Mouse (Mus musculus): ENCODE data around the gene S1pr4. TPM values are rescaled to one million over a fixed set of nuclear protein-coding genes. Genes with fewer than 3 reads are reported as not detected.
A peak's percentile ranks its signal among the peaks of the same experiment; 100 is the strongest.

The S1pr4 gene
- polyA plus RNA-seq, 1 experiment = not detected

GRCm38 (mm10) chr10:81450140-81450539 lies 49.8 kb downstream of the S1pr4 start:
- H3ac ChIP-seq (ENCODE audit: control insufficient read depth, insufficient read length) = no peak overlapping the region
- no peak overlapping the region for H3K4me2 ChIP-seq (ENCODE audit: low read depth)
- TF ChIP-seq USF1 (IDR thresholded peaks at IDR 0.05; ENCODE audit: low read depth) (no peak), TCF3 (IDR thresholded peaks at IDR 0.05; ENCODE audit: insufficient read length, low read depth) (no peak), CEBPB (IDR thresholded peaks at IDR 0.05; ENCODE audit: insufficient read depth, poor library complexity, severe bottlenecking) (no peak), POLR2AphosphoS2 (IDR thresholded peaks at IDR 0.05; ENCODE audit: insufficient read length, low read depth) (no peak), REST (IDR thresholded peaks at IDR 0.05; ENCODE audit: insufficient read depth, insufficient read length) (no peak), POLR2A (IDR thresholded peaks at IDR 0.05; ENCODE audit: insufficient read length, low read depth) (no peak), TCF12 (IDR thresholded peaks at IDR 0.05; ENCODE audit: insufficient read depth, poor library complexity, severe bottlenecking) (no peak), MAX (IDR thresholded peaks at IDR 0.05; ENCODE audit: low read depth) (no peak), MYOD1 (IDR thresholded peaks at IDR 0.05; ENCODE audit: control insufficient read depth in 1 of 3, insufficient read length in 2 of 3, low read depth in 2 of 3) (peak in 1 of 3 experiments; percentile 51), E2F4 (IDR thresholded peaks at IDR 0.05; ENCODE audit: insufficient read depth) (no peak), MYOG (IDR thresholded peaks at IDR 0.05; ENCODE audit: control insufficient read depth in 1 of 3, insufficient read depth in 1 of 3, insufficient read length in 2 of 3, low read depth in 2 of 3) (peak in 1 of 3 experiments; percentile 37), SRF (IDR thresholded peaks at IDR 0.05; ENCODE audit: control insufficient read depth, insufficient read length, low read depth) (no peak)
- H3K4me3 ChIP-seq = no peak overlapping the region
- H3K79me2 ChIP-seq (ENCODE audit: control insufficient read depth, insufficient read depth) = no peaks in the 10 kb centered on the region
- no peaks in the 10 kb centered on the region for H3K27me3 ChIP-seq (ENCODE audit: control insufficient read depth, insufficient read depth, insufficient read length)
- H3K36me3 ChIP-seq (ENCODE audit: control insufficient read depth, insufficient read depth) = no peaks in the 10 kb centered on the region

Other genes starting within 250 kb of the S1pr4 start
- gene Matk, start 247.2 kb downstream of the S1pr4 start, polyA plus RNA-seq (2012; fragmentation: generic; extraction: Trizol) = 0.67 TPM
- 167 TPM for gene Mrpl54, start 233.2 kb downstream of the S1pr4 start, polyA plus RNA-seq (2012; fragmentation: generic; extraction: Trizol)
- 166 TPM for gene Apba3, start 233.2 kb downstream of the S1pr4 start, polyA plus RNA-seq (2012; fragmentation: generic; extraction: Trizol)
- gene Tjp3, start 208.6 kb downstream of the S1pr4 start, polyA plus RNA-seq (2012; fragmentation: generic; extraction: Trizol) = 0.17 TPM
- gene Pip5k1c, start 207.2 kb downstream of the S1pr4 start, polyA plus RNA-seq (2012; fragmentation: generic; extraction: Trizol) = 23.3 TPM
- gene Cactin, start 179.0 kb downstream of the S1pr4 start, polyA plus RNA-seq (2012; fragmentation: generic; extraction: Trizol) = 31.3 TPM
- gene Tbxa2r, start 171.4 kb downstream of the S1pr4 start, polyA plus RNA-seq (2012; fragmentation: generic; extraction: Trizol) = 0.16 TPM
- 0.10 TPM for gene Gipc3, start 156.9 kb downstream of the S1pr4 start, polyA plus RNA-seq (2012; fragmentation: generic; extraction: Trizol)
- gene Hmg20b, start 149.7 kb downstream of the S1pr4 start, polyA plus RNA-seq (2012; fragmentation: generic; extraction: Trizol) = 80.2 TPM
- gene Mfsd12, start 142.6 kb downstream of the S1pr4 start, polyA plus RNA-seq (2012; fragmentation: generic; extraction: Trizol) = 21.7 TPM
- gene 4930404N11Rik, start 134.3 kb downstream of the S1pr4 start, polyA plus RNA-seq (2012; fragmentation: generic; extraction: Trizol) = 0.92 TPM
- 42.0 TPM for gene Fzr1, start 121.6 kb downstream of the S1pr4 start, polyA plus RNA-seq (2012; fragmentation: generic; extraction: Trizol)
- gene Dohh, start 115.7 kb downstream of the S1pr4 start, polyA plus RNA-seq (2012; fragmentation: generic; extraction: Trizol) = 103 TPM
- gene Gm48551, start 115.7 kb downstream of the S1pr4 start, polyA plus RNA-seq (2012; fragmentation: generic; extraction: Trizol) = 1.7 TPM
- gene Gm48552, start 111.1 kb downstream of the S1pr4 start, polyA plus RNA-seq (2012; fragmentation: generic; extraction: Trizol) = 0.73 TPM
- 0.30 TPM for gene Smim24, start 107.1 kb downstream of the S1pr4 start, polyA plus RNA-seq (2012; fragmentation: generic; extraction: Trizol)
- gene Nfic, start 44.5 kb downstream of the S1pr4 start, polyA plus RNA-seq (2012; fragmentation: generic; extraction: Trizol) = 115 TPM
- 0.37 TPM for gene Celf5, start 17.4 kb downstream of the S1pr4 start, polyA plus RNA-seq (2012; fragmentation: generic; extraction: Trizol)
- gene Ncln, start 3.7 kb downstream of the S1pr4 start, polyA plus RNA-seq (2012; fragmentation: generic; extraction: Trizol) = 153 TPM
- gene Gna15, start 24.1 kb upstream of the S1pr4 start, polyA plus RNA-seq (2012; fragmentation: generic; extraction: Trizol) = not detected
- 58.2 TPM for gene Gna11, start 45.1 kb upstream of the S1pr4 start, polyA plus RNA-seq (2012; fragmentation: generic; extraction: Trizol)
- 639 TPM for gene Aes, start 59.4 kb upstream of the S1pr4 start, polyA plus RNA-seq (2012; fragmentation: generic; extraction: Trizol)
- gene Tle2, start 74.4 kb upstream of the S1pr4 start, polyA plus RNA-seq (2012; fragmentation: generic; extraction: Trizol) = 11.3 TPM
- gene Tle6, start 100.9 kb upstream of the S1pr4 start, polyA plus RNA-seq (2012; fragmentation: generic; extraction: Trizol) = 15.3 TPM
- gene BC025920, start 106.1 kb upstream of the S1pr4 start, polyA plus RNA-seq (2012; fragmentation: generic; extraction: Trizol) = 0.78 TPM
- gene Sirt6, start 127.7 kb upstream of the S1pr4 start, polyA plus RNA-seq (2012; fragmentation: generic; extraction: Trizol) = 28.0 TPM
- 11.8 TPM for gene Ankrd24, start 128.4 kb upstream of the S1pr4 start, polyA plus RNA-seq (2012; fragmentation: generic; extraction: Trizol)
- gene Gm10778, start 148.9 kb upstream of the S1pr4 start, polyA plus RNA-seq (2012; fragmentation: generic; extraction: Trizol) = 0.59 TPM
- 1.1 TPM for gene Zfp433, start 204.7 kb upstream of the S1pr4 start, polyA plus RNA-seq (2012; fragmentation: generic; extraction: Trizol)

All from myocyte (in vitro differentiated cells).